Mouse (Mus musculus): ENCODE data around the gene Nr2c1. TPM values are rescaled to one million over a fixed set of nuclear protein-coding genes. Genes with fewer than 3 reads are reported as not detected.

The Nr2c1 gene
- polyA plus RNA-seq (2012; rRNA removed), result 4.0 and 4.1 TPM in 2 replicates

DNA sequence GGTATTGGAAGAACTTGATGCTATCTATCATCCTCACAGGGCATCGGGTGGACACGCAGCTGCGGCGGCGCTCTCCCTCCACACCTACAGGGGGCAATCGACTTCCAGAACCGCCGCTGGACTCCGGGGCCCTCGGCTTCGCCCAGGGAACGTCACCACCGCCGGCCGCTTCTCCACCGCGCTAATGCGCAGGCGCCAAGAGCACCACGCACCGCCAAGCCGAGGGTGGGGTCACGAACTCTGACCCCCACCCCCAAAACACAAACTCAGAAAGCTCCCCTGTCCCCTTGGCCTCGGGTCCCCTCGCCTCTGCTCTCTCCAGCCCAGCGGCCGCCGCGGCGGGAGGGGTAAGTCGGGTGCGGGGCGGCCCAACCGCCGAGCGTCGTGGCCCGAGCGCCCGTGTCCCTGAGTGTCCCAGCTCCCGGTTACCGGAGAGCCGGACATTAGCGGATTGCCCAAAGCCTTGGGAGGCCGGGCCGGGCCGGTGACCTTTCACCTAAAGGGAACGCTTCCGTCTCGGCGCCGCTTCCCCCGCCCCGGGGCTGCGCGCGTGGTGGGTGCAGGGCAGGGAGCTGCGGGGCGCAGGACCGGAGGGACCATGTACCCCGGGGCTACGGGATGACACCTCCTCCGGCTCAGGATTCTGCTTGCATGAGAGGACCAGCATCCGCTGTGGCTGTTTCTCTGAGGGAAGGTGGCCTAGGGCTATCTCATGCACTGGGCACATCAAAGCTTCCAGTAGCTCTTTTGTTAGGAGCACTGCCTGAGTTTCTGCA, at the start of gene Nr2c1:
TSS of gene Nr2c1 (plus strand) at position 268 of the 776 bp plus-strand sequence.
- Histone ChIP-seq H3K27ac (ENCODE audit: insufficient read depth, low read depth, low read length) (peak within 1 kb of the TSS; percentile 80), H3K27me3 (replicated peaks; ENCODE audit: control insufficient read depth, insufficient read depth, low read length) (no peaks in the 10 kb centered on the region), H3K4me1 (ENCODE audit: control insufficient read depth, insufficient read depth, low read length) (peaks cover 9% of the 10 kb centered on the region), H3K4me3 (ENCODE audit: insufficient read depth, low read depth, low read length) (peak within 1 kb of the TSS; percentile 76), H3K36me3 (ENCODE audit: control insufficient read depth, insufficient read depth, low read length) (no peaks in the 10 kb centered on the region)
- whole genome bisulfite sequencing, result under 1% methylated on average over 64 of the region's 64 CpGs
- TF ChIP-seq CTCF (conservative IDR thresholded peaks at IDR 0.05; ENCODE audit: insufficient read depth, insufficient read length, low read depth, low read length), result peak; percentile 65
- no peak for TF ChIP-seq POLR2A (IDR thresholded peaks at IDR 0.05; ENCODE audit: low read depth, low read length)
- peak; percentile 94 for DNase-seq

GRCm38 (mm10) chr10:94098100-94098499, 49.7 kb upstream of the Nr2c1 start:
- Histone ChIP-seq H3K27ac (ENCODE audit: insufficient read depth, low read depth, low read length) (no peak overlapping the region), H3K27me3 (replicated peaks; ENCODE audit: control insufficient read depth, insufficient read depth, low read length) (no peaks in the 10 kb centered on the region), H3K36me3 (ENCODE audit: control insufficient read depth, insufficient read depth, low read length) (no peaks in the 10 kb centered on the region), H3K4me3 (ENCODE audit: insufficient read depth, low read depth, low read length) (no peak overlapping the region), H3K4me1 (ENCODE audit: control insufficient read depth, insufficient read depth, low read length) (no peaks in the 10 kb centered on the region)
- no peak for DNase-seq
- no peak for TF ChIP-seq POLR2A (IDR thresholded peaks at IDR 0.05; ENCODE audit: low read depth, low read length)
- TF ChIP-seq CTCF (conservative IDR thresholded peaks at IDR 0.05; ENCODE audit: insufficient read depth, insufficient read length, low read depth, low read length), result no peak; the same call in 1 of the 2 replicates
- WGBS, result 80% methylated on average over 3 of the region's 3 CpGs

- Histone ChIP-seq H3K27me3 (replicated peaks; ENCODE audit: control insufficient read depth, insufficient read depth, low read length) (no peaks in the 10 kb centered on the region), H3K36me3 (ENCODE audit: control insufficient read depth, insufficient read depth, low read length) (no peaks in the 10 kb centered on the region), H3K4me1 (ENCODE audit: control insufficient read depth, insufficient read depth, low read length) (no peaks in the 10 kb centered on the region; the same call in 1 of the 2 replicates), H3K27ac (ENCODE audit: insufficient read depth, low read depth, low read length) (no peak overlapping the region), H3K4me3 (ENCODE audit: insufficient read depth, low read depth, low read length) (no peak overlapping the region)
- no peak for TF ChIP-seq POLR2A (IDR thresholded peaks at IDR 0.05; ENCODE audit: low read depth, low read length)
- no peak for TF ChIP-seq CTCF (conservative IDR thresholded peaks at IDR 0.05; ENCODE audit: insufficient read depth, insufficient read length, low read depth, low read length)
- WGBS, result 92% methylated on average over 10 of the region's 10 CpGs
- DNase-seq, result no peak
These were observed 42.3 kb upstream of the Nr2c1 start for GRCm38 (mm10) chr10:94105498-94105897.

DNA sequence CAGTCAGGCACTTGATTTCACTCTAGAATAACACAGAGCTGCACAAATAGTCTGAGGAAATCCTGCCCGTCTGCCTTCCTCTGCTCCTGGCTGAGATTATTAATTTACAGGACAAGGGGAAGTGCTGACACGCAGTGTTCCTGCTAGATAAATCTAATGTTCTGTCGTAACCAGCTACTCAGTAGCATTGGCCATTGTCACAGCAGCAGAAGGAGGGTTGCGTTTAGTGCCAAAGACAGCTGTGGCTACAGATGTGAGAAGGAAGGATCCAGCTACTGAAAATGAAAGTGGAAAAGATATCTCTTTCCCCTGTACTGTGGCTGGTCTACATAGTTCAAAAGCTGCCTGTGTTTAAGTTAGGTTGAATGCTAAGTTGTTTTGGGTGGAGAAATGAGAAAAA, 40.7 kb upstream of the Nr2c1 start:
- Histone ChIP-seq H3K4me3 (ENCODE audit: insufficient read depth, low read depth, low read length) (no peak overlapping the region), H3K36me3 (ENCODE audit: control insufficient read depth, insufficient read depth, low read length) (no peaks in the 10 kb centered on the region), H3K27me3 (replicated peaks; ENCODE audit: control insufficient read depth, insufficient read depth, low read length) (no peaks in the 10 kb centered on the region), H3K4me1 (ENCODE audit: control insufficient read depth, insufficient read depth, low read length) (no peaks in the 10 kb centered on the region; the same call in 1 of the 2 replicates), H3K27ac (ENCODE audit: insufficient read depth, low read depth, low read length) (peak overlapping the region; percentile 77; the same call in 1 of the 2 replicates)
- TF ChIP-seq CTCF (conservative IDR thresholded peaks at IDR 0.05; ENCODE audit: insufficient read depth, insufficient read length, low read depth, low read length) (no peak), POLR2A (IDR thresholded peaks at IDR 0.05; ENCODE audit: low read depth, low read length) (no peak)
- peak; percentile 82 for DNase-seq
- 15% methylated on average over 4 of the region's 4 CpGs for WGBS

DNA sequence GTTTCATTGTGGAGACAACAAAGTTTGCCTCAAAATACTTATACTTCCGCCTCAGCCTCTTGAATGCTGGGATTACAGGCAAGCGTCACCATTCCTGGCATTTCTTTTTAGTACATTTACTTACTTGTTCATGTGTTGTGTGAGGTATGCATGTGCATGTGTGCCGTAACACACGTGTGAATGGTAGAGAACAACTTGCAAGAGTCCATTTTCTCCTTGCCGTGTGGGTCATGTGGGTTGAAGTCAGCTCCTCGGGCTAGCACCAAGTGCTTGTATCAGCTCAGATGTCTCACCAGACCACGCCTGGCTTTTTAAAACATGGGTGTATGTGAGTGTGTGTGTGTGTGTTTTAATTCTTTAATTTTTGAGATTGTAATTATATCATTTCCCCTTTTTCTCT, 40.2 kb upstream of the Nr2c1 start:
- 80% methylated on average over 7 of the region's 7 CpGs for WGBS
- Histone ChIP-seq H3K27me3 (replicated peaks; ENCODE audit: control insufficient read depth, insufficient read depth, low read length) (no peaks in the 10 kb centered on the region), H3K36me3 (ENCODE audit: control insufficient read depth, insufficient read depth, low read length) (no peaks in the 10 kb centered on the region), H3K27ac (ENCODE audit: insufficient read depth, low read depth, low read length) (peak overlapping the region; percentile 77), H3K4me1 (ENCODE audit: control insufficient read depth, insufficient read depth, low read length) (no peaks in the 10 kb centered on the region; the same call in 1 of the 2 replicates), H3K4me3 (ENCODE audit: insufficient read depth, low read depth, low read length) (no peak overlapping the region)
- TF ChIP-seq CTCF (conservative IDR thresholded peaks at IDR 0.05; ENCODE audit: insufficient read depth, insufficient read length, low read depth, low read length), result no peak
- TF ChIP-seq POLR2A (IDR thresholded peaks at IDR 0.05; ENCODE audit: low read depth, low read length), result no peak
- no peak for DNase-seq

GRCm38 (mm10) chr10:94108791-94109190, 39.0 kb upstream of the Nr2c1 start:
- 97% methylated on average over 6 of the region's 6 CpGs for WGBS
- Histone ChIP-seq H3K27ac (ENCODE audit: insufficient read depth, low read depth, low read length) (no peak overlapping the region), H3K27me3 (replicated peaks; ENCODE audit: control insufficient read depth, insufficient read depth, low read length) (no peaks in the 10 kb centered on the region), H3K4me1 (ENCODE audit: control insufficient read depth, insufficient read depth, low read length) (no peaks in the 10 kb centered on the region; the same call in 1 of the 2 replicates), H3K36me3 (ENCODE audit: control insufficient read depth, insufficient read depth, low read length) (no peaks in the 10 kb centered on the region), H3K4me3 (ENCODE audit: insufficient read depth, low read depth, low read length) (no peak overlapping the region)
- TF ChIP-seq POLR2A (IDR thresholded peaks at IDR 0.05; ENCODE audit: low read depth, low read length) (no peak), CTCF (conservative IDR thresholded peaks at IDR 0.05; ENCODE audit: insufficient read depth, insufficient read length, low read depth, low read length) (no peak)
- no peak for DNase-seq

All from kidney, adult 2 months (tissue).